Mouse (Mus musculus) limb, embryonic 14.5 days (tissue): ENCODE data around the gene Sec22c. TPM values are rescaled to one million over a fixed set of nuclear protein-coding genes. Genes with fewer than 3 reads are reported as not detected.

Experiments
- ATAC-seq: fragments of 200-750 bp; cut with Nextera tagmentation; 2 replicates; pipeline ENCODE4 v1.8.0; 2017; ENCODE audit warnings: low read depth, moderate number of reproducible peaks, moderate TSS enrichment; ENCODE audit not compliant: low FRiP score
- DNase-seq: peaks from one replicate; pipeline ENCODE4 v3.0.0-alpha.2; 2015; ENCODE audit warnings: low spot score
- H3K27ac ChIP-seq: fragments of 300-500 bp; sonication (generic); replicated peaks from 2 replicates; pipeline ENCODE4 v1.5.1; 2014; ENCODE audit warnings: low read depth, mild to moderate bottlenecking, low read length, moderate library complexity, mixed read lengths
- H3K27me3 ChIP-seq: fragments of 300-500 bp; sonication (generic); 2 replicates; pipeline ENCODE4 v1.6.1; 2014; ENCODE audit warnings: low read length, mixed read lengths; ENCODE audit not compliant: control insufficient read depth, insufficient read depth
- H3K36me3 ChIP-seq: fragments of 300-500 bp; sonication (generic); 2 replicates; pipeline ENCODE4 v1.6.1; 2014; ENCODE audit warnings: mild to moderate bottlenecking, low read length, moderate library complexity, mixed read lengths; ENCODE audit not compliant: control insufficient read depth, insufficient read depth
- H3K4me1 ChIP-seq: fragments of 300-500 bp; sonication (generic); 2 replicates; pipeline ENCODE4 v1.6.1; 2014; ENCODE audit warnings: antibody characterized with exemption, low read length, mixed read lengths; ENCODE audit not compliant: control insufficient read depth, insufficient read depth
- H3K4me2 ChIP-seq: fragments of 300-500 bp; sonication (generic); replicated peaks from 2 replicates; pipeline ENCODE4 v1.6.1; 2014; ENCODE audit warnings: low read depth, mild to moderate bottlenecking, low read length, moderate library complexity; ENCODE audit not compliant: severe bottlenecking
- H3K4me3 ChIP-seq: fragments of 300-500 bp; sonication (generic); replicated peaks from 2 replicates; pipeline ENCODE4 v1.5.1; 2014; ENCODE audit warnings: low read length
- H3K9ac ChIP-seq: fragments of 300-500 bp; sonication (generic); 2 replicates; pipeline ENCODE4 v1.6.1; 2014; ENCODE audit warnings: mild to moderate bottlenecking, low read depth, low read length, moderate library complexity; ENCODE audit not compliant: severe bottlenecking
- H3K9me3 ChIP-seq: fragments of 300-500 bp; sonication (generic); 2 replicates; pipeline ENCODE4 v1.6.1; 2016; ENCODE audit warnings: low read length; ENCODE audit not compliant: control insufficient read depth
- POLR2A ChIP-seq: fragments of 200-500 bp; IDR thresholded peaks from 2 replicates; pipeline ENCODE4 v1.8.0; 2012; ENCODE audit warnings: inconsistent platforms, mild to moderate bottlenecking, moderate library complexity, borderline replicate concordance; ENCODE audit not compliant: insufficient read depth, insufficient read length; ENCODE audit errors: extremely low read depth
- WGBS: fragments of 180-500 bp; shearing (Covaris S2); extraction: QIAGEN DNeasy Blood & Tissue Kit; methylation state at CpG from one replicate; pipeline ENCODE4 v1.1.7; 2014; 5-methylcytosine and 5-hydroxymethylcytosine counted together
- polyA plus RNA-seq, 2 experiments: library from polyadenylated mRNA; depleted of rRNA in 1 of 2; stranded (reverse) in 1 of 2; unstranded in 1 of 2; fragments of >200 nt; fragmentation: Nextera tagmentation in 1 of 2; extraction: Ambion mirVana in 1 of 2; gene quantifications; 2 replicates each; pipeline versions ENCODE4 v1.2.1 to v1.2.3; 2012 to 2014

The Sec22c gene
- polyA plus RNA-seq, 2 experiments, result 10.8 to 11.4 TPM

GRCm38 (mm10) chr9:121740490-121740889, 35.2 kb upstream of the Sec22c start:
- DNase-seq, result no peak
- H3K4me2 ChIP-seq, result no peak overlapping the region
- no peaks in the 10 kb centered on the region for H3K27me3 ChIP-seq
- H3K27ac ChIP-seq, result no peak overlapping the region
- no peaks in the 10 kb centered on the region for H3K9me3 ChIP-seq
- H3K9ac ChIP-seq, result no peak overlapping the region
- ATAC-seq, result no peak
- H3K36me3 ChIP-seq, result peaks cover 76% of the 10 kb centered on the region
- 92% methylated on average over 6 of the region's 6 CpGs for WGBS
- no peak for TF ChIP-seq POLR2A
- H3K4me3 ChIP-seq, result no peak overlapping the region
- no peaks in the 10 kb centered on the region for H3K4me1 ChIP-seq

GRCm38 (mm10) chr9:121719347-121720331, 14.3 kb upstream of the Sec22c start:
- TF ChIP-seq POLR2A, result no peak
- Histone ChIP-seq H3K4me2 (peak overlapping the region; percentile 75), H3K36me3 (no peaks in the 10 kb centered on the region), H3K9ac (peak overlapping the region; percentile 98), H3K27me3 (no peaks in the 10 kb centered on the region), H3K4me3 (peak overlapping the region; percentile 92), H3K4me1 (0 out of 2 replicates have a peak, but pooled peaks cover 5% of the 10 kb centered on the region), H3K27ac (peak overlapping the region; percentile 95), H3K9me3 (no peaks in the 10 kb centered on the region)
- ATAC-seq (peak; percentile 66), DNase-seq (peak; percentile 52)
- 3% methylated on average over 39 of the region's 87 CpGs for whole genome bisulfite sequencing

- Histone ChIP-seq H3K4me1 (0 out of 2 replicates have a peak, but pooled peaks cover 5% of the 10 kb centered on the region), H3K27me3 (no peaks in the 10 kb centered on the region), H3K27ac (peak within 1 kb of the TSS; percentile 95), H3K4me2 (peak within 1 kb of the TSS; percentile 75), H3K4me3 (peak within 1 kb of the TSS; percentile 92), H3K9ac (peak within 1 kb of the TSS; percentile 98), H3K36me3 (no peaks in the 10 kb centered on the region), H3K9me3 (no peaks in the 10 kb centered on the region)
- TF ChIP-seq POLR2A, result peak; percentile 55; the same call in 1 of the 2 replicates
- 0% methylated on average over 49 of the region's 61 CpGs for WGBS
- ATAC-seq (peak; percentile 99), DNase-seq (peak; percentile 98)
These were observed 13.6 kb upstream of the Sec22c start, which contains the start of gene Nktr for GRCm38 (mm10) chr9:121718792-121719318. Nktr (plus strand) TSS chr9:121719169.

GRCm38 (mm10) chr9:121718070-121718705, 12.9 kb upstream of the Sec22c start:
- H3K4me3 ChIP-seq, result peak overlapping the region; percentile 92
- ATAC-seq (0 out of 2 replicates have a peak, but pooled peaks have one; percentile 2), DNase-seq (no peak)
- peak overlapping the region; percentile 95 for H3K27ac ChIP-seq
- H3K9ac ChIP-seq, result peak overlapping the region; percentile 59
- peak overlapping the region; percentile 53 for H3K4me2 ChIP-seq
- 65% methylated on average over 15 of the region's 15 CpGs for WGBS
- H3K4me1 ChIP-seq, result 0 out of 2 replicates have a peak, but pooled peaks cover 5% of the 10 kb centered on the region
- H3K27me3 ChIP-seq, result no peaks in the 10 kb centered on the region
- no peaks in the 10 kb centered on the region for H3K9me3 ChIP-seq
- H3K36me3 ChIP-seq, result peaks cover 6% of the 10 kb centered on the region
- no peak for TF ChIP-seq POLR2A

- H3K4me2 ChIP-seq, result no peak overlapping the region
- H3K36me3 ChIP-seq, result peaks cover 17% of the 10 kb centered on the region
- H3K4me1 ChIP-seq, result 0 out of 2 replicates have a peak, but pooled peaks cover 5% of the 10 kb centered on the region
- WGBS, result 75% methylated on average over 2 of the region's 2 CpGs
- DNase-seq (no peak), ATAC-seq (no peak)
- H3K27ac ChIP-seq, result no peak overlapping the region
- no peaks in the 10 kb centered on the region for H3K9me3 ChIP-seq
- H3K27me3 ChIP-seq, result no peaks in the 10 kb centered on the region
- TF ChIP-seq POLR2A, result no peak
- H3K4me3 ChIP-seq, result no peak overlapping the region
- H3K9ac ChIP-seq, result no peak overlapping the region
These were observed 11.8 kb upstream of the Sec22c start for GRCm38 (mm10) chr9:121717048-121717447.
